Mouse (Mus musculus) CD4-positive, CD25-positive, alpha-beta regulatory T cell, adult 2 months (primary cell): Measurements from ENCODE around the gene Vwa2.
A peak's percentile ranks its signal among the peaks of the same experiment; 100 is the strongest.

Experiments used
- DNase-seq: peaks from one replicate; pipeline ENCODE4 v3.0.0-alpha.2; 2012; ENCODE audit warnings: low read depth, low spot score

Gene Vwa2

GRCm38 (mm10) chr19:56908472-56909270 lies 34.6 kb downstream of the Vwa2 start:
- peak; percentile 48 for DNase-seq

DNA sequence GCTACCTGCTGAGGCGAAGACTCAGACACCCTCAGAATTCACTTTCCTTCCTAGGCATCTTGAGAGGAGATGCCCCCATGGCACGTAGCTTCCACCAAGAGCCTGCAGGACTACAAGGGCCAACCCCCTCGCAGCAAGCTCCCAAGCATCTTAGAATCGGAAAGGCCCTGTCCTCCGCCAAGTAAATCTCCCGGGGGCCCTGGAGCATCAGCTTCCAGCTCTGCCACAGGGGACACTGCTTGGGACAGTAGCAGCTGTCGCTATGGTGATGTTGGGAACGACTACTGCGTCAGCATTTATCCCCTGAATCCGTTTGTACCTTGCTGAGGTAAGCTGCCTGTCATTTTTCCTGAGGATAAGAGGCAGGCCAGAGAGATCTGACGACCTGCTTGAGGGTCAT lies 36.5 kb downstream of the Vwa2 start:
- no peak for DNase-seq

- DNase-seq = no peak
Measured at GRCm38 (mm10) chr19:56913761-56914160, 39.7 kb downstream of the Vwa2 start.

DNA sequence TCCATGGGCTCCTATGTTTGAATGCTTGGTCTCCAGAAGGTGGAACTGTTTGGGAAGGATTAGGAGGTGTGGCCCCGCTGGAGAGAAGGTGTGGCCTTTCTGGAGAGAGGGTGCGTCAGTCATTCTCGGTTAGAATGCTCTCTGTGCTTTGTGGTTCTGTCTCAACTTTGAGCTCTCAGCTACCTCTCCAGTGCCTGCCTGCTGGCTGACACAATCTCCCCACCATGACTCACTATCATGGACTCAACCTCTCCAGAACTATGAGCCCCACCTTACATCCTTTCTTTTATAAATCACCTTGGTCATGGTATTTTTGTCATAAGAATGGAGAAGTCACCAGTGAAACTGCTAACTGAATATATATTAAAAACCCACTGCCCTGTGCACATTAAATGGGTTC lies 40.6 kb downstream of the Vwa2 start:
- DNase-seq = no peak

GRCm38 (mm10) chr19:56915084-56915483 lies 41.0 kb downstream of the Vwa2 start:
- no peak for DNase-seq

GRCm38 (mm10) chr19:56919628-56920027 lies 45.6 kb downstream of the Vwa2 start:
- DNase-seq = peak; percentile 68

- DNase-seq = no peak
Measured at GRCm38 (mm10) chr19:56920232-56920631, 46.2 kb downstream of the Vwa2 start.

- DNase-seq = no peak
Measured at GRCm38 (mm10) chr19:56921744-56922143, 47.7 kb downstream of the Vwa2 start.

GRCm38 (mm10) chr19:56929392-56929791 lies 55.3 kb downstream of the Vwa2 start:
- DNase-seq = no peak

- DNase-seq = no peak
Measured at GRCm38 (mm10) chr19:56930029-56930428, 56.0 kb downstream of the Vwa2 start.

- DNase-seq = no peak
Measured at GRCm38 (mm10) chr19:56933800-56934199, 59.8 kb downstream of the Vwa2 start.

- no peak for DNase-seq
Measured at GRCm38 (mm10) chr19:56935111-56935510, 61.1 kb downstream of the Vwa2 start.

GRCm38 (mm10) chr19:56935777-56936176 lies 61.7 kb downstream of the Vwa2 start:
- DNase-seq = no peak

GRCm38 (mm10) chr19:56936253-56936652 lies 62.2 kb downstream of the Vwa2 start:
- DNase-seq = no peak

DNA sequence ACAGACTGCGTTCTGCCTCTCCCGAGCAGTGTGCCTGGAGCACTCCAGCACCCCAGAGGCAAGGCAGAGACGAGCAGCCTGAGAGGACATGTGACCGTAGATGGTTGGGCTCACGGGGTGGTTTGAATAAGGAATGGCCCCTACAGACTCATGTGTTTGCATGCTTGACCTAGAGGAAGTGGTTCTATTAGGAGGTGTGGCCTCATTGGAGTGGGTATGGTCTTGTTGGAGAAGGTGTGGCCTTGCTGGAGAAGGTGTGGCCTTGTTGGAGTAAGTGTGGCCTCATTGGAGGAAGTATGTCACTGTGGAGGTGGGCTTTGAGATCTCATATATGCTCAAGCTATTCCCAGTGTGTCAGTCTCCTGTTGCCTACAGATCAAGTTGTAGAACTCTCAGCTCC lies 63.9 kb downstream of the Vwa2 start:
- no peak for DNase-seq

GRCm38 (mm10) chr19:56939826-56940225 lies 65.8 kb downstream of the Vwa2 start:
- DNase-seq = no peak

DNA sequence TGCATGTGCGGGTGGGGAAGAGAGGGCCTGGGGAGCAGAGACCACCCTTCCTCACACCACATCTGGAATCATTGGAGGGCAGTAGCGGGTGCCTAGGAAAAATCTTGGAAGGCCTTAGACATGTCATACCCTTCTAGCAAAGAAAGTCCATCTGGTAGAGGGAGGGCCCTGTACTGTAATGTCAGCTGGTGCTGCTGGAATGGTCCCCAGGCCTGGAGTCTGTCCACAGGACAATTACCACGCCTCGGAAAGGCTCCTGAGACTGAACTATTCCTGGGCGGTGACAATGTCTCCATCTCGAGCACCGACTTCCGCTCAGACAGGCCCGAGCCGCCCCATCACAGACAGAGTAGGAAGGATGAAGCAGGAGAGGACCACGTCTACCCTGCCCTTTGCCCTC lies 66.5 kb downstream of the Vwa2 start:
- DNase-seq = no peak

DNA sequence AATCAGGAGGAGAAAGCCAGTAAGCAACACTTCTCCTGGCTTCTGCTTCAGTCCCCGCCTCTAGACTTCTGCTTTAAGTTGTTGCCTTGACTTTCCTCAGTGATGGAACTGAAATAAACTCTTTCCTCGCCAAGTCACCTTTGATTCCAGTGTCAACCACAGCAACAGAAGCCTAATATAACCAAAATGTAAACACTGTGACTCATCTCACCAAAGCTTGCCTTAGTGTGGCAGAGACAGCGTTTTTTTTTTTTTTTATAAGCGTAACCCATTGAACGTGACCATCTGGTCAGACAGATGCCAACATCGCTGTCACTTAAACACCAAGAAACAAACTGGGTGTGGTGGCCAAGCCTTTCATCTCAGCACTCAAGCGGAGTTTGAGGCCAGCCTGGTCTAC lies 68.2 kb downstream of the Vwa2 start:
- no peak for DNase-seq

DNA sequence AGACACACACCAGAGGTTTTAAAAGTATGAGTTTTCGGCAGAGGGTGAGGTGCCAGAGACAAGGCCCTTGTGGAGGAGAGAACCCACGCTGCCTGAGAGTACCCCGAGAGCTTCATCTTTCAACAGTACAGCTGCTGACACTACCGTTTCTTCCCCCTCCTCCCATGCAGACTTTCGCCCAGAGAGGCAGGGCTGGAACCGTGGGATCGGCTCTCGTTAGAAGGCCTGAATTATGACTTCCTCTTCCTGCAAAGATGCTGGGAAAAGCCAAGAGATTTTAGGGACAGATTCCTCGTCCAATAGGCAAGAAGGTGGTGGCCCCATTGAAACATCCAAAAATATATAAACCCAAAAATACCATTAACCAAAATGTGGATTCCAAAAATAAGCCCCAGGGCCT lies 70.2 kb downstream of the Vwa2 start:
- DNase-seq = no peak

GRCm38 (mm10) chr19:56944826-56945225 lies 70.8 kb downstream of the Vwa2 start:
- no peak for DNase-seq

- no peak for DNase-seq
Measured at GRCm38 (mm10) chr19:56945621-56946020, 71.6 kb downstream of the Vwa2 start.

DNA sequence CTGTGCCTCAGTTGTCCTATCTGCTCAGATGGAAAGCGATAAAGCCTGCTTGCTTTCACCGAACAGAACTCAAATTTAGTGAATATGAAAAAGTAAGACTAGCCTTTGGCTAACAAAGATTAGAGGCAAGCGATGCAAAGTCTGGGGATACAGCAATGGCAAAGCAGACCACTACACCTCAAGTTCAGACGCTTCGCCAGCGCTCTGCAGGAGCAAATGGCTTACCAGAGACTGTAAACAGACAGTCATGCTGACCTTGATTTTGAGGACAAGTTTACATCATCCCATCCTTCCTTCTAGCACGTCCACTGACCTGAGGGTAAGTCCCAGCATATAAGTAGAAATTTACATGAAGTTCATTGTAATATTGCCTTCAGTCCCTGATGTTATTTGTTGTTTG lies 72.2 kb downstream of the Vwa2 start:
- no peak for DNase-seq

DNA sequence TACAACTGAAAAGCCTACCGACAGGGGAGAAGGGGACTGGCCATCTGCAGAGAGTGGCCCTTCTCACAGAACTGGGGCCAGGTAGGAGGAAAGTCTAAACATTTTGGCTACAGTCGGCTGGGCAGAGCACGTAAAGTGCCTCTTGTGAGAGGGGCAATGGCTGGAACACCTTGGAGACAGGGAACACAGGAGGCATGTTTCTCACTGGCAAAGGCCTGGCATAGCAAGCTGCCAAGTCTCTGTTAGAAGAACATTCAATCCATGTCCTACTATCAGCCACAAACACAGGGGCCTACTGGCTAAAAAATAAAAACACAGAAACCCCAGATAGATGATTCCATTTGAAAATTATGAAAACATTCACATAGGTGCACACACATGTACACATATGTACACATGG lies 72.7 kb downstream of the Vwa2 start:
- DNase-seq = no peak
